Mouse (Mus musculus): Measurements from ENCODE around the gene Med7. TPM values are rescaled to one million over a fixed set of nuclear protein-coding genes. Genes with fewer than 3 reads are reported as not detected.

The Med7 gene
- polyA plus RNA-seq (2015; fragmentation: Nextera tagmentation; extraction: Ambion mirVana) = 58.8 and 61.4 TPM in 2 replicates

GRCm38 (mm10) chr11:46436760-46437458, at the start of gene Med7:
TSS of gene Med7 (plus strand) at chr11:46436925.
- H3K4me3 ChIP-seq (ENCODE audit: low read depth, low read length) = peak within 1 kb of the TSS; percentile 91
- WGBS = under 1% methylated on average over 56 of the region's 59 CpGs
- H3K4me1 ChIP-seq (ENCODE audit: control insufficient read depth, insufficient read depth, low read length) = peaks cover 9% of the 10 kb centered on the region
- no peaks in the 10 kb centered on the region for H3K27me3 ChIP-seq (ENCODE audit: control insufficient read depth, insufficient read depth, low read depth, low read length)
- peak; percentile 100 for ATAC-seq
- H3K9ac ChIP-seq (ENCODE audit: low read depth, low read length) = peak within 1 kb of the TSS; percentile 85
- H3K27ac ChIP-seq (ENCODE audit: low read length) = peak within 1 kb of the TSS; percentile 85
- H3K36me3 ChIP-seq (ENCODE audit: control insufficient read depth, insufficient read depth, low read length) = peaks cover 3% of the 10 kb centered on the region; the same call in 1 of the 2 replicates
- peak within 1 kb of the TSS; percentile 96 for H3K4me2 ChIP-seq (ENCODE audit: low read length)
- H3K9me3 ChIP-seq (replicated peaks; ENCODE audit: control insufficient read depth, low read length, poor library complexity, severe bottlenecking) = no peaks in the 10 kb centered on the region

GRCm38 (mm10) chr11:46387061-46387460, 49.7 kb upstream of the Med7 start:
- no peak overlapping the region for H3K4me2 ChIP-seq (ENCODE audit: low read length)
- H3K36me3 ChIP-seq (ENCODE audit: control insufficient read depth, insufficient read depth, low read length) = no peaks in the 10 kb centered on the region
- H3K4me3 ChIP-seq (ENCODE audit: low read depth, low read length) = no peak overlapping the region
- ATAC-seq = no peak
- no peaks in the 10 kb centered on the region for H3K27me3 ChIP-seq (ENCODE audit: control insufficient read depth, insufficient read depth, low read depth, low read length)
- no peak overlapping the region for H3K9ac ChIP-seq (ENCODE audit: low read depth, low read length)
- 95% methylated on average over 8 of the region's 8 CpGs for WGBS
- no peaks in the 10 kb centered on the region for H3K9me3 ChIP-seq (replicated peaks; ENCODE audit: control insufficient read depth, low read length, poor library complexity, severe bottlenecking)
- H3K4me1 ChIP-seq (ENCODE audit: control insufficient read depth, insufficient read depth, low read length) = no peaks in the 10 kb centered on the region
- no peak overlapping the region for H3K27ac ChIP-seq (ENCODE audit: low read length)

- Histone ChIP-seq H3K4me3 (ENCODE audit: low read depth, low read length) (no peak overlapping the region), H3K36me3 (ENCODE audit: control insufficient read depth, insufficient read depth, low read length) (no peaks in the 10 kb centered on the region), H3K27ac (ENCODE audit: low read length) (no peak overlapping the region), H3K9ac (ENCODE audit: low read depth, low read length) (no peak overlapping the region), H3K4me2 (ENCODE audit: low read length) (no peak overlapping the region), H3K4me1 (ENCODE audit: control insufficient read depth, insufficient read depth, low read length) (no peaks in the 10 kb centered on the region), H3K27me3 (ENCODE audit: control insufficient read depth, insufficient read depth, low read depth, low read length) (no peaks in the 10 kb centered on the region), H3K9me3 (replicated peaks; ENCODE audit: control insufficient read depth, low read length, poor library complexity, severe bottlenecking) (no peaks in the 10 kb centered on the region)
- 74% methylated on average over 6 of the region's 6 CpGs for WGBS
- ATAC-seq = no peak
Observed at GRCm38 (mm10) chr11:46388438-46388837, 48.3 kb upstream of the Med7 start.

GRCm38 (mm10) chr11:46389336-46390117, 47.2 kb upstream of the Med7 start, which contains the start of gene Itk:
TSS of gene Itk (minus strand) at chr11:46389515.
- 87% methylated on average over 13 of the region's 13 CpGs for WGBS
- H3K9me3 ChIP-seq (replicated peaks; ENCODE audit: control insufficient read depth, low read length, poor library complexity, severe bottlenecking) = no peaks in the 10 kb centered on the region
- H3K4me3 ChIP-seq (ENCODE audit: low read depth, low read length) = no peak within 1 kb of the TSS
- no peak within 1 kb of the TSS for H3K4me2 ChIP-seq (ENCODE audit: low read length)
- ATAC-seq = no peak
- no peak within 1 kb of the TSS for H3K9ac ChIP-seq (ENCODE audit: low read depth, low read length)
- no peaks in the 10 kb centered on the region for H3K27me3 ChIP-seq (ENCODE audit: control insufficient read depth, insufficient read depth, low read depth, low read length)
- H3K4me1 ChIP-seq (ENCODE audit: control insufficient read depth, insufficient read depth, low read length) = no peaks in the 10 kb centered on the region
- no peak within 1 kb of the TSS for H3K27ac ChIP-seq (ENCODE audit: low read length)
- H3K36me3 ChIP-seq (ENCODE audit: control insufficient read depth, insufficient read depth, low read length) = no peaks in the 10 kb centered on the region

GRCm38 (mm10) chr11:46390621-46391020, 46.1 kb upstream of the Med7 start:
- ATAC-seq = no peak
- H3K27ac ChIP-seq (ENCODE audit: low read length) = no peak overlapping the region
- no peaks in the 10 kb centered on the region for H3K36me3 ChIP-seq (ENCODE audit: control insufficient read depth, insufficient read depth, low read length)
- H3K4me3 ChIP-seq (ENCODE audit: low read depth, low read length) = no peak overlapping the region
- 51% methylated on average over 3 of the region's 3 CpGs for WGBS
- no peak overlapping the region for H3K4me2 ChIP-seq (ENCODE audit: low read length)
- H3K27me3 ChIP-seq (ENCODE audit: control insufficient read depth, insufficient read depth, low read depth, low read length) = no peaks in the 10 kb centered on the region
- H3K4me1 ChIP-seq (ENCODE audit: control insufficient read depth, insufficient read depth, low read length) = no peaks in the 10 kb centered on the region
- no peak overlapping the region for H3K9ac ChIP-seq (ENCODE audit: low read depth, low read length)
- no peaks in the 10 kb centered on the region for H3K9me3 ChIP-seq (replicated peaks; ENCODE audit: control insufficient read depth, low read length, poor library complexity, severe bottlenecking)

- WGBS = 86% methylated on average over 7 of the region's 7 CpGs
- Histone ChIP-seq H3K36me3 (ENCODE audit: control insufficient read depth, insufficient read depth, low read length) (no peaks in the 10 kb centered on the region), H3K9me3 (replicated peaks; ENCODE audit: control insufficient read depth, low read length, poor library complexity, severe bottlenecking) (no peaks in the 10 kb centered on the region), H3K9ac (ENCODE audit: low read depth, low read length) (no peak overlapping the region), H3K4me2 (ENCODE audit: low read length) (no peak overlapping the region), H3K4me3 (ENCODE audit: low read depth, low read length) (no peak overlapping the region), H3K4me1 (ENCODE audit: control insufficient read depth, insufficient read depth, low read length) (no peaks in the 10 kb centered on the region), H3K27me3 (ENCODE audit: control insufficient read depth, insufficient read depth, low read depth, low read length) (no peaks in the 10 kb centered on the region), H3K27ac (ENCODE audit: low read length) (no peak overlapping the region)
- no peak for ATAC-seq
Observed at GRCm38 (mm10) chr11:46392890-46393289, 43.8 kb upstream of the Med7 start.

GRCm38 (mm10) chr11:46393413-46393812, 43.3 kb upstream of the Med7 start:
- Histone ChIP-seq H3K9ac (ENCODE audit: low read depth, low read length) (no peak overlapping the region), H3K4me1 (ENCODE audit: control insufficient read depth, insufficient read depth, low read length) (no peaks in the 10 kb centered on the region), H3K27ac (ENCODE audit: low read length) (no peak overlapping the region), H3K27me3 (ENCODE audit: control insufficient read depth, insufficient read depth, low read depth, low read length) (no peaks in the 10 kb centered on the region), H3K4me3 (ENCODE audit: low read depth, low read length) (no peak overlapping the region), H3K36me3 (ENCODE audit: control insufficient read depth, insufficient read depth, low read length) (no peaks in the 10 kb centered on the region), H3K9me3 (replicated peaks; ENCODE audit: control insufficient read depth, low read length, poor library complexity, severe bottlenecking) (no peaks in the 10 kb centered on the region), H3K4me2 (ENCODE audit: low read length) (no peak overlapping the region)
- no peak for ATAC-seq
- WGBS = 88% methylated on average over 4 of the region's 4 CpGs

- H3K4me2 ChIP-seq (ENCODE audit: low read length) = no peak overlapping the region
- ATAC-seq = no peak
- WGBS = 88% methylated on average over 2 of the region's 2 CpGs
- H3K9me3 ChIP-seq (replicated peaks; ENCODE audit: control insufficient read depth, low read length, poor library complexity, severe bottlenecking) = no peaks in the 10 kb centered on the region
- no peak overlapping the region for H3K4me3 ChIP-seq (ENCODE audit: low read depth, low read length)
- no peaks in the 10 kb centered on the region for H3K4me1 ChIP-seq (ENCODE audit: control insufficient read depth, insufficient read depth, low read length)
- no peaks in the 10 kb centered on the region for H3K27me3 ChIP-seq (ENCODE audit: control insufficient read depth, insufficient read depth, low read depth, low read length)
- H3K9ac ChIP-seq (ENCODE audit: low read depth, low read length) = no peak overlapping the region
- no peak overlapping the region for H3K27ac ChIP-seq (ENCODE audit: low read length)
- H3K36me3 ChIP-seq (ENCODE audit: control insufficient read depth, insufficient read depth, low read length) = no peaks in the 10 kb centered on the region
Observed at GRCm38 (mm10) chr11:46395088-46395487, 41.6 kb upstream of the Med7 start.

GRCm38 (mm10) chr11:46395698-46396097, 41.0 kb upstream of the Med7 start:
- Histone ChIP-seq H3K9ac (ENCODE audit: low read depth, low read length) (no peak overlapping the region), H3K4me1 (ENCODE audit: control insufficient read depth, insufficient read depth, low read length) (no peaks in the 10 kb centered on the region), H3K4me2 (ENCODE audit: low read length) (no peak overlapping the region), H3K9me3 (replicated peaks; ENCODE audit: control insufficient read depth, low read length, poor library complexity, severe bottlenecking) (no peaks in the 10 kb centered on the region), H3K27me3 (ENCODE audit: control insufficient read depth, insufficient read depth, low read depth, low read length) (no peaks in the 10 kb centered on the region), H3K4me3 (ENCODE audit: low read depth, low read length) (no peak overlapping the region), H3K27ac (ENCODE audit: low read length) (no peak overlapping the region), H3K36me3 (ENCODE audit: control insufficient read depth, insufficient read depth, low read length) (no peaks in the 10 kb centered on the region)
- 95% methylated on average over 2 of the region's 2 CpGs for WGBS
- no peak for ATAC-seq

Data from midbrain, embryonic 16.5 days (tissue).